Comparison of ENCODE assay signal across 7 mouse cellular contexts in the genomic region with DNA sequence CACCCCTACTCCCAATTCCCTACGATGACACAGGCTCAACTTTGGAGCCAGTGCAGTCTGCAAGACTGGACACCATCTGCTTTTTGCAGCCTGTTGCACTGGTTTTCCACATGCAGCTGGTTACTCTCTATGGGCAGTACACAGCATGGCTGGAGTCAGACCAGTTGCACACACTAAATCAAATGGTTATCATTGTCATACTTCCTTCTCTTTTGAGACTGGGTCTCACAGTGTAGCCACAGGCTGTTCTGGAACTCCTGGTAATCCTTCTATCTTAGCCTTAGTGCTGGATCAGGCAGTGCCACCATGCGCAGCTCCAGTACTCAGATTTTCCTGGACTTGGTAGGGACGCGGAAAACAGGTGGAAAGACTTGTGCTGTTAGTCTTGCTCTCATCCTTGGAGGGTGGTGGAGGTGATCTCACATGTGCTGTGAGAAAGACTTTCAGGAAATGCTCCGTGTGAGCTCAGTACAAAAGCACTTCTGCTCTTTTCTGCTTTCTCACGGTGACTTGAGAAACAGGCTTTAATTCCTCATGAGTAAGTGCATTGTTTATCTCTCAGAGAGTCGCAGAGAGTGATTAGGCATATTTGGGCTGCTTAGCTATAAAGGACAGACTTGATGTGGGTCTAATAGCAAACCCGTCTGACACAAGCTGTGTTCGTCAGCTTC. TPM values are rescaled to one million over a fixed set of nuclear protein-coding genes. Genes with fewer than 3 reads are reported as not detected.
A peak's percentile ranks its signal among the peaks of the same experiment; 100 is the strongest.
DNase-seq lines count a peak whose midpoint lies in the region; ATAC-seq lines count a peak whose summit lies in the region.

No protein-coding gene starts in this region.

- H3K4me3 ChIP-seq in limb, embryonic 15.5 days = peak overlapping the region; percentile 82
- peak overlapping the region; percentile 68 for H3K4me3 ChIP-seq in neural tube, embryonic 14.5 days (ENCODE audit: low read depth, low read length)

- H3K4me2 ChIP-seq in limb, embryonic 15.5 days = peak overlapping the region; percentile 90
- peak overlapping the region; percentile 68 for H3K4me2 ChIP-seq in neural tube, embryonic 14.5 days (ENCODE audit: low read depth, low read length)

- H3K9ac ChIP-seq in limb, embryonic 15.5 days = peak overlapping the region; percentile 39
- H3K9ac ChIP-seq in neural tube, embryonic 14.5 days (replicated peaks; ENCODE audit: low read depth, low read length) = peak overlapping the region; percentile 66

- peak overlapping the region; percentile 82 for H3K27ac ChIP-seq in limb, embryonic 15.5 days
- H3K27ac ChIP-seq in neural tube, embryonic 14.5 days (ENCODE audit: low read depth, low read length) = peak overlapping the region; percentile 77; the same call in 1 of the 2 replicates

- no peaks in the 10 kb centered on the region for H3K9me3 ChIP-seq in limb, embryonic 15.5 days
- H3K9me3 ChIP-seq in neural tube, embryonic 14.5 days (ENCODE audit: control insufficient read depth, low read length) = no peaks in the 10 kb centered on the region

- 0 out of 2 replicates have a peak, but pooled peaks cover 3% of the 10 kb centered on the region for H3K27me3 ChIP-seq in limb, embryonic 15.5 days
- no peaks in the 10 kb centered on the region for H3K27me3 ChIP-seq in neural tube, embryonic 14.5 days (ENCODE audit: control insufficient read depth, insufficient read depth, low read length)

- peak; percentile 30 for DNase-seq in thymus, postnatal 0 days (ENCODE audit: low spot score)
- no peak for DNase-seq in thymus, postnatal 25 days
- DNase-seq in urinary bladder, postnatal 36 days (ENCODE audit: low spot score in 2 of 2) = no peak
- no peak for DNase-seq in cerebellum, postnatal 14 days

- WGBS in limb, embryonic 15.5 days = 30% methylated on average over 9 of the region's 9 CpGs
- 24% methylated on average over 9 of the region's 9 CpGs for WGBS in neural tube, embryonic 14.5 days

- peaks cover 18% of the 10 kb centered on the region for H3K36me3 ChIP-seq in limb, embryonic 15.5 days
- peaks cover 6% of the 10 kb centered on the region for H3K36me3 ChIP-seq in neural tube, embryonic 14.5 days (ENCODE audit: control insufficient read depth, insufficient read depth, low read length)

- ATAC-seq in erythroid progenitor cell, adult 5-6 weeks (replicated peaks; ENCODE audit: low FRiP score, poor library complexity, severe bottlenecking) = peak; percentile 60
- no peak for ATAC-seq in limb, embryonic 15.5 days (ENCODE audit: insufficient number of reproducible peaks, low FRiP score, low TSS enrichment, low read depth)
- ATAC-seq in neural tube, embryonic 14.5 days (ENCODE audit: low read depth) = no peak

- H3K4me1 ChIP-seq in limb, embryonic 15.5 days = peaks cover 16% of the 10 kb centered on the region
- H3K4me1 ChIP-seq in neural tube, embryonic 14.5 days (ENCODE audit: control insufficient read depth, insufficient read depth, low read length) = peaks cover 8% of the 10 kb centered on the region

RNA-seq across cellular contexts. Expression of gene Taldo1, which starts 0.7 kb away (rescaled TPM):
- polyA plus RNA-seq in thymus, postnatal 0 days (2015; fragmentation: Nextera tagmentation; extraction: Ambion mirVana) = 379 and 423 TPM in 2 replicates
- 108 and 138 TPM in 2 replicates for total RNA-seq in erythroid progenitor cell, adult 5-6 weeks (2015; ENCODE audit: low replicate concordance)
- 354 and 496 TPM in 2 replicates for total RNA-seq in erythroid progenitor cell, adult 5-6 weeks (2017; ENCODE audit: low replicate concordance)
- polyA plus RNA-seq in limb, embryonic 15.5 days (2015; fragmentation: Nextera tagmentation; extraction: Ambion mirVana) = 272 and 290 TPM in 2 replicates
- 265 and 311 TPM in 2 replicates for polyA plus RNA-seq in neural tube, embryonic 14.5 days (2014; fragmentation: Nextera tagmentation; extraction: Ambion mirVana)

RNA-seq across cellular contexts. Expression of gene Gatd1, which starts 21.2 kb away (rescaled TPM):
- 52.1 and 53.8 TPM in 2 replicates for polyA plus RNA-seq in thymus, postnatal 0 days (2015; fragmentation: Nextera tagmentation; extraction: Ambion mirVana)
- 3.4 and 14.4 TPM in 2 replicates for total RNA-seq in erythroid progenitor cell, adult 5-6 weeks (2015; ENCODE audit: low replicate concordance)
- total RNA-seq in erythroid progenitor cell, adult 5-6 weeks (2017; ENCODE audit: low replicate concordance) = 4.4 and 9.2 TPM in 2 replicates
- polyA plus RNA-seq in limb, embryonic 15.5 days (2015; fragmentation: Nextera tagmentation; extraction: Ambion mirVana) = 62.8 and 62.9 TPM in 2 replicates
- 42.7 and 44.8 TPM in 2 replicates for polyA plus RNA-seq in neural tube, embryonic 14.5 days (2014; fragmentation: Nextera tagmentation; extraction: Ambion mirVana)

RNA-seq across cellular contexts. Expression of gene Cend1, which starts 36.6 kb away (rescaled TPM):
- polyA plus RNA-seq in thymus, postnatal 0 days (2015; fragmentation: Nextera tagmentation; extraction: Ambion mirVana) = 0.24 and 0.26 TPM in 2 replicates
- total RNA-seq in erythroid progenitor cell, adult 5-6 weeks (2015; ENCODE audit: low replicate concordance) = not detected in 2 replicates
- total RNA-seq in erythroid progenitor cell, adult 5-6 weeks (2017; ENCODE audit: low replicate concordance) = not detected in 2 replicates
- polyA plus RNA-seq in limb, embryonic 15.5 days (2015; fragmentation: Nextera tagmentation; extraction: Ambion mirVana) = 1.1 and 1.9 TPM in 2 replicates
- 51.6 and 70.7 TPM in 2 replicates for polyA plus RNA-seq in neural tube, embryonic 14.5 days (2014; fragmentation: Nextera tagmentation; extraction: Ambion mirVana)

RNA-seq across cellular contexts. Expression of gene Slc25a22, which starts 45.0 kb away (rescaled TPM):
- 19.0 and 19.1 TPM in 2 replicates for polyA plus RNA-seq in thymus, postnatal 0 days (2015; fragmentation: Nextera tagmentation; extraction: Ambion mirVana)
- 28.5 and 37.3 TPM in 2 replicates for total RNA-seq in erythroid progenitor cell, adult 5-6 weeks (2015; ENCODE audit: low replicate concordance)
- total RNA-seq in erythroid progenitor cell, adult 5-6 weeks (2017; ENCODE audit: low replicate concordance) = 1.4 and 7.1 TPM in 2 replicates
- polyA plus RNA-seq in limb, embryonic 15.5 days (2015; fragmentation: Nextera tagmentation; extraction: Ambion mirVana) = 28.8 and 29.5 TPM in 2 replicates
- 66.9 and 80.4 TPM in 2 replicates for polyA plus RNA-seq in neural tube, embryonic 14.5 days (2014; fragmentation: Nextera tagmentation; extraction: Ambion mirVana)

RNA-seq across cellular contexts. Expression of gene Pidd1, which starts 51.1 kb away (rescaled TPM):
- polyA plus RNA-seq in thymus, postnatal 0 days (2015; fragmentation: Nextera tagmentation; extraction: Ambion mirVana) = 13.2 and 14.2 TPM in 2 replicates
- 34.2 and 34.4 TPM in 2 replicates for total RNA-seq in erythroid progenitor cell, adult 5-6 weeks (2015; ENCODE audit: low replicate concordance)
- total RNA-seq in erythroid progenitor cell, adult 5-6 weeks (2017; ENCODE audit: low replicate concordance) = 14.0 and 19.1 TPM in 2 replicates
- polyA plus RNA-seq in limb, embryonic 15.5 days (2015; fragmentation: Nextera tagmentation; extraction: Ambion mirVana) = 8.8 and 9.8 TPM in 2 replicates
- 2.0 and 2.5 TPM in 2 replicates for polyA plus RNA-seq in neural tube, embryonic 14.5 days (2014; fragmentation: Nextera tagmentation; extraction: Ambion mirVana)

Comparison
In these comparisons a context has a peak if more than half of its experiments do, and no peak if none do; other contexts are left out.
1. RNA of gene Cend1, which starts 36.6 kb away (polyA plus RNA-seq): 51.6 to 70.7 TPM in neural tube, embryonic 14.5 days; 1.1 to 1.9 TPM in limb, embryonic 15.5 days and 0.24 to 0.26 TPM in thymus, postnatal 0 days; every median in the first group is over 10 times any median in the second.